Mouse (Mus musculus): ENCODE data around the gene Acap3. TPM values are rescaled to one million over a fixed set of nuclear protein-coding genes. Genes with fewer than 3 reads are reported as not detected.

The Acap3 gene
- polyA plus RNA-seq, 1 experiment from 2014 or later: 15.5 TPM

DNA sequence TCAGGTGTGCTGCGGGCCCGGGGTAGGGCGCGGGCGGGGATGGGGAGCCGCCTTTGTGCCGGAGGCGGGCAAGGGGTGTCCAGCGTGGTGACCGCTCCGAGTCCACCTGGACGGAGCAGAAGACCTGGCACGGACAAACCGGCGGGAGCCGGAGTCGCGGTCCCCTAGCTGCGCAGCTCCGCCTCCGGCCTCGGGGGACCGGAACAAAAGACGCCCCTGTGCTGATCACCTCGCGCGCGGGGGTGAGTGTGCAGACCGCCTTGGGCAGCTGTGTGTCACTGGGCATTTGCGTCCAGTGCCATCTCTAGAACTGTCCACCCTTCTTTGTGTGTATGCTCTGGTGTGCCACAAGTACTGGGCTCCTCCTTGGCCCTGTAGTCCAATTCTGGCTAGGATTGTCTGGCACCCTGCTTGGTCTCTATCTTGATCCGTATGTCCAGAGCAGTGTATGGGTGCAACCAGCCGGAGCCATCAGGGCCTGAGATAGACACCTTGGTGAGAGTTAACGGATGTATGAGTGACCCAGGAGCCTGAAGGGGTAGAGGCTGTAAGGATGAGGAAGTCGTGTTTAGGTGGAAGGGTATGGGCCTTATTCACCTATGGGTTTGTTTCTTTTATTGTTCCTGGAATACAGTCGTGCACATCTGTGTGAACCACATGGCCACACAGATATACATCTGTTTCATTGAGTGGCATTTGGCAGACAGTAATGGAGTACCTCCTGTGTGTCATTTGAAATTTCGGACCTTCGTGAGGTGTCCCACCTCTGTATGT is 1.0 kb downstream of the Acap3 start:
- H3K36me3 ChIP-seq (ENCODE audit: control insufficient read depth, insufficient read depth, low read length): peaks cover 26% of the 10 kb centered on the region
- H3K4me3 ChIP-seq (ENCODE audit: low read length): peak overlapping the region; percentile 84
- ATAC-seq (ENCODE audit: low FRiP score, low TSS enrichment): peak; percentile 50
- H3K27ac ChIP-seq (ENCODE audit: low read depth, low read length): peak overlapping the region; percentile 96; the same call in 1 of the 2 replicates
- peak overlapping the region; percentile 99 for H3K4me2 ChIP-seq (replicated peaks; ENCODE audit: low read depth, low read length)
- H3K27me3 ChIP-seq (ENCODE audit: control insufficient read depth, insufficient read depth, low read length): no peaks in the 10 kb centered on the region
- H3K4me1 ChIP-seq (ENCODE audit: control insufficient read depth, insufficient read depth, low read length): peaks cover 30% of the 10 kb centered on the region
- no peaks in the 10 kb centered on the region for H3K9me3 ChIP-seq (ENCODE audit: control insufficient read depth, low read length)
- H3K9ac ChIP-seq (ENCODE audit: low read depth, low read length): peak overlapping the region; percentile 79
- 5% methylated on average over 34 of the region's 37 CpGs for WGBS

DNA sequence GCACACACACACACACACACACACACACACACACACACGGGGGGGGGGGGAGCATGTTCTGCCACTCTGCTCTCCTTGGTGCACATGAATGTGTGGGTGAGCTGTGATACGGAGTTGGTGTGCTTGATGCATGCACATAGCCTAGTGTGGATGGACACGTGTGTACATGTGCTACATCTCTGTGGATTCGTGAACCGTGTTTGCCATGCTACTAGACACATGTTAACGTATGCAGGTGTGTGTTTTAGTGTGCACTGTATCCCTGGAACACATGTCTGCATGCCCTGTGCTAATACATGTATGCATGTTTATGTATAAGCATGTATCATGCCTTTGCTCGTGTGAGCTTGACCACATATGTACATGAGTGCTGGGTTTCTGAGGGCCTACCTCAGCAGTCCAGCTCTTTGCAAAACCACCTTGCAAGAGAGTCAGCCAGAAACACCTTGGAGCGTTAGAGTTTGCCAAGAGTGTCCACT is 1.6 kb downstream of the Acap3 start:
- ATAC-seq (ENCODE audit: low FRiP score, low TSS enrichment): no peak
- peaks cover 30% of the 10 kb centered on the region for H3K4me1 ChIP-seq (ENCODE audit: control insufficient read depth, insufficient read depth, low read length)
- H3K27me3 ChIP-seq (ENCODE audit: control insufficient read depth, insufficient read depth, low read length): no peaks in the 10 kb centered on the region
- H3K9ac ChIP-seq (ENCODE audit: low read depth, low read length): peak overlapping the region; percentile 79; the same call in 1 of the 2 replicates
- H3K9me3 ChIP-seq (ENCODE audit: control insufficient read depth, low read length): no peaks in the 10 kb centered on the region
- peak overlapping the region; percentile 99 for H3K4me2 ChIP-seq (replicated peaks; ENCODE audit: low read depth, low read length)
- H3K36me3 ChIP-seq (ENCODE audit: control insufficient read depth, insufficient read depth, low read length): peaks cover 19% of the 10 kb centered on the region
- H3K27ac ChIP-seq (ENCODE audit: low read depth, low read length): no peak overlapping the region
- H3K4me3 ChIP-seq (ENCODE audit: low read length): peak overlapping the region; percentile 84
- 80% methylated on average over 8 of the region's 8 CpGs for WGBS

DNA sequence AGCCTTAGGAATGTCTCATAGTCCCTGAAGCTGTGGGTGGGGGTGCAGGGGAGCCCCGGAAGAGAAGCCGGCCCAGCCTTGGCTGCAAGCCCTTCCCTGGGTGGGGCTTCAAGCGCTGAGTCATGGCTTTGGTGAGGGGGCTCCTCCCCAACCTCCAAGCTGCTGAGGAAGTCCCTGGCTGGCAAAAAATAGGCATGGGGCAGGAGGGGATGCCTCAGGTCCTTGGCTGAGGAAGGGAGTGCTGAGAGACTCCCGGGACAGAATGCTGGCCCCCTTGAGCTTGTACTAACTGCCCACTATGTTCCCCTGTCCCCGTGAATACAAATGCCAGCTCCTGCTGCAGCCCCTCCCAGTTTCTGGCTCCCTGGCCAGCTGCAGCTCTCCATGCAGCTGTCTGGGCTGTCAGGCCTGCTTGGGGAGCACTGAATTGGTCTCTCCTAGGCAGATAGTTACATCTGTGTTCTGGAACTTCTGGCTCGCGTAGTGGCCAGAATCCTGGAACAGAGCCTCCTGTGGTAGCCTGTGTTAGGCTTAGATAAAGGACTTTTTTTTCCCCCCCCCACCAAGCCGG is 2.8 kb downstream of the Acap3 start:
- no peak overlapping the region for H3K4me3 ChIP-seq (ENCODE audit: low read length)
- peaks cover 10% of the 10 kb centered on the region for H3K36me3 ChIP-seq (ENCODE audit: control insufficient read depth, insufficient read depth, low read length)
- peaks cover 30% of the 10 kb centered on the region for H3K4me1 ChIP-seq (ENCODE audit: control insufficient read depth, insufficient read depth, low read length)
- 45% methylated on average over 8 of the region's 8 CpGs for WGBS
- no peaks in the 10 kb centered on the region for H3K27me3 ChIP-seq (ENCODE audit: control insufficient read depth, insufficient read depth, low read length)
- ATAC-seq (ENCODE audit: low FRiP score, low TSS enrichment): no peak
- no peak overlapping the region; the same call in 1 of the 2 replicates for H3K9ac ChIP-seq (ENCODE audit: low read depth, low read length)
- no peak overlapping the region; the same call in 1 of the 2 replicates for H3K4me2 ChIP-seq (replicated peaks; ENCODE audit: low read depth, low read length)
- no peaks in the 10 kb centered on the region for H3K9me3 ChIP-seq (ENCODE audit: control insufficient read depth, low read length)
- no peak overlapping the region for H3K27ac ChIP-seq (ENCODE audit: low read depth, low read length)

DNA sequence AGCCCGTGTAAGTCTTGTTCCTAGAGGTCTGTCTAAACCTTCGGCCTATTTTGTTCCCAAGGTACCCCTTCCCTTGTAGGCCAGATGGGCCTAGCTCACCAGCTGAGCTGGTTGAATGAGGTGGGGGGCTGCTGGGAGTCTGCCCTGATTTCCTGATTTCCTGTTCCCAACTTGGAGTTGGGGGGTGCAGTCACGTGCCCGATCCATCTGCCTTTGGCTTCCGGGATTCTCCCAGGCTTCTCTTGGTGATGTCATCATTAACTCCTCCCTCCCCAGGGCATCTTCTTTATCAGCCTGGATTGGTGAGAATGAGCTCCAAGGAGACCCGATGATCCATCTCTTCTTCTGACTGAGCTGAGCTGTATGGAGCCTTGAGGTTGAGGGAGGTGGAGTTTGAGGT is 3.6 kb downstream of the Acap3 start:
- H3K36me3 ChIP-seq (ENCODE audit: control insufficient read depth, insufficient read depth, low read length): peaks cover 9% of the 10 kb centered on the region
- no peaks in the 10 kb centered on the region for H3K9me3 ChIP-seq (ENCODE audit: control insufficient read depth, low read length)
- H3K9ac ChIP-seq (ENCODE audit: low read depth, low read length): no peak overlapping the region
- 41% methylated on average over 6 of the region's 6 CpGs for WGBS
- H3K4me3 ChIP-seq (ENCODE audit: low read length): no peak overlapping the region
- no peak overlapping the region for H3K4me2 ChIP-seq (replicated peaks; ENCODE audit: low read depth, low read length)
- ATAC-seq (ENCODE audit: low FRiP score, low TSS enrichment): no peak
- H3K27ac ChIP-seq (ENCODE audit: low read depth, low read length): no peak overlapping the region
- H3K4me1 ChIP-seq (ENCODE audit: control insufficient read depth, insufficient read depth, low read length): peaks cover 30% of the 10 kb centered on the region
- H3K27me3 ChIP-seq (ENCODE audit: control insufficient read depth, insufficient read depth, low read length): no peaks in the 10 kb centered on the region

DNA sequence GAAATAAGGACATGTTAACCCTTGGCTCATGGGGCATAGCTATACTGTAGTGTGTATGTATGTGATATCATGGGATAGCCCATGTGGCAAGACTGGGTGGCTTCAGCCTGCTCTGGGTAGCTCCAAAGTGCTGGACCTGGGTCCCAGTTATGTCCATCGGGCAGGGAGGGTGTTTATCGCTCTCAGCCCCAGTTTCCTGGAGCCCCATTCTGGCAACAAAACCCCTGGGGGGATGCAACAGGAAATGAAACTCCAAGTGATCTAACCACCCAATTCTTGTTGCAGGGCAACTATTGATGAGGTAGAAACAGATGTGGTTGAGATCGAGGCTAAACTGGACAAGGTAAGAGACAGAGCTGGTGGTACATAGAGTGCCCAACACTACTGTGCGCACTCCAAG is 4.2 kb downstream of the Acap3 start:
- no peak overlapping the region for H3K4me3 ChIP-seq (ENCODE audit: low read length)
- H3K9ac ChIP-seq (ENCODE audit: low read depth, low read length): no peak overlapping the region
- 94% methylated on average over 4 of the region's 4 CpGs for WGBS
- H3K27ac ChIP-seq (ENCODE audit: low read depth, low read length): no peak overlapping the region
- no peaks in the 10 kb centered on the region for H3K27me3 ChIP-seq (ENCODE audit: control insufficient read depth, insufficient read depth, low read length)
- H3K36me3 ChIP-seq (ENCODE audit: control insufficient read depth, insufficient read depth, low read length): peaks cover 9% of the 10 kb centered on the region; the same call in 1 of the 2 replicates
- peaks cover 25% of the 10 kb centered on the region for H3K4me1 ChIP-seq (ENCODE audit: control insufficient read depth, insufficient read depth, low read length)
- no peaks in the 10 kb centered on the region for H3K9me3 ChIP-seq (ENCODE audit: control insufficient read depth, low read length)
- ATAC-seq (ENCODE audit: low FRiP score, low TSS enrichment): no peak
- no peak overlapping the region for H3K4me2 ChIP-seq (replicated peaks; ENCODE audit: low read depth, low read length)

DNA sequence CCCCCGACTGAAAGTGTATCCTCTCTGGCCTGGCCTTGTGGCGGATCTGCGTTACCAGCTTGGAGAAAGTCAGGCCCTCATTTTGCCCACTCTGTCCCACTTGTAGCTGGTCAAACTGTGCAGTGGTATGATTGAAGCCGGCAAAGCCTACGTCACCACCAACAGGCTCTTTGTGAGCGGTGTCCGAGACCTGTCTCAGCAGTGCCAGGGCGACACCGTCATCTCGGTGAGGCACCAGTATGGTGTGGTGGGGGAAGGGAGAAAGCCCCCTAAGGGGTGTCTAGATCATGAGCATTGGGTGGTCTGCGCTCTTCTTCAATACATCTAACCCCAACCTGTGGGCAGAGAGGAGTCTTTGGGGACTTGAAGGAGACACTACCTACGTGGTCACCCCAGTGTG is 4.8 kb downstream of the Acap3 start:
- Histone ChIP-seq H3K27me3 (ENCODE audit: control insufficient read depth, insufficient read depth, low read length) (no peaks in the 10 kb centered on the region), H3K36me3 (ENCODE audit: control insufficient read depth, insufficient read depth, low read length) (peaks cover 14% of the 10 kb centered on the region), H3K9me3 (ENCODE audit: control insufficient read depth, low read length) (no peaks in the 10 kb centered on the region), H3K4me3 (ENCODE audit: low read length) (no peak overlapping the region), H3K4me1 (ENCODE audit: control insufficient read depth, insufficient read depth, low read length) (peaks cover 25% of the 10 kb centered on the region), H3K4me2 (replicated peaks; ENCODE audit: low read depth, low read length) (no peak overlapping the region), H3K9ac (ENCODE audit: low read depth, low read length) (no peak overlapping the region; the same call in 1 of the 2 replicates), H3K27ac (ENCODE audit: low read depth, low read length) (no peak overlapping the region)
- no peak for ATAC-seq (ENCODE audit: low FRiP score, low TSS enrichment)
- 98% methylated on average over 12 of the region's 12 CpGs for WGBS

DNA sequence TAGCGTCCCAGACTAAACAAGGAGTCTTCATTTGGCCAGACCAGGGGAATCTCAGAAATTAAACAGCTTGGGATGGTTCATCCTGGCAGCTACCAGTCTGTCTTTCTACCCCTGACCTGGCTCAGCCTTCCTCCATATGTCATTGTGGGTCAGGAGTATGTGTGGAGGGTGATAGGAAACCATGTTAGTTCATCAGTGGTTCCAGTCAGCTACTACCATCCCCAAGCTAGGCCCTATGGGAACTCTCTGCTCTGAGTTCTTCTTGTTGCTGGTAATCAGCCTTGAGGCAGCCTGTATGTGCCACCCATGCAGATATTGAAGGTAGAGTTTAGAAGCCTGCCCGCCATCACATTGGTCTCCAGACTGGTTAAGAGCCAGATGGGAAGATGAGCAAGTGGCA is 6.7 kb downstream of the Acap3 start:
- 96% methylated on average over 2 of the region's 2 CpGs for WGBS
- Histone ChIP-seq H3K9me3 (ENCODE audit: control insufficient read depth, low read length) (no peaks in the 10 kb centered on the region), H3K4me2 (replicated peaks; ENCODE audit: low read depth, low read length) (no peak overlapping the region), H3K9ac (ENCODE audit: low read depth, low read length) (no peak overlapping the region), H3K27ac (ENCODE audit: low read depth, low read length) (no peak overlapping the region), H3K27me3 (ENCODE audit: control insufficient read depth, insufficient read depth, low read length) (no peaks in the 10 kb centered on the region), H3K4me1 (ENCODE audit: control insufficient read depth, insufficient read depth, low read length) (peaks cover 17% of the 10 kb centered on the region), H3K4me3 (ENCODE audit: low read length) (no peak overlapping the region), H3K36me3 (ENCODE audit: control insufficient read depth, insufficient read depth, low read length) (peaks cover 33% of the 10 kb centered on the region)
- no peak for ATAC-seq (ENCODE audit: low FRiP score, low TSS enrichment)

DNA sequence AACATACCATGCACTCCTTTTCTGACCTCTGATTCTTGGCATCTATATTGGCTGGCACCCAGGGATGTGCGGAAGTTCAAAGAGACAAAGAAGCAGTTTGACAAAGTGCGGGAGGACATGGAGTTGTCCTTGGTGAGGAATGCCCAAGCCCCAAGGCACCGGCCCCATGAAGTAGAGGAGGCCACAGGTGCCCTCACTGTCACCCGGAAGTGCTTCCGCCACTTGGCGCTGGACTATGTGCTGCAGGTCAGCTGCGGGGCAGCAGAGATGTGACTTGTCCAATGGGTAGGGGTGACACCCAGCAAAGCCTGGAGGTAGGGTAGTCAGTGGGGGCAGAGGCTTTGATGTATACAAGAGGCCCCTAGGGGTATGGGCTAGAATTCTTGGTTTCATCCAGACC is 7.7 kb downstream of the Acap3 start:
- Histone ChIP-seq H3K27me3 (ENCODE audit: control insufficient read depth, insufficient read depth, low read length) (no peaks in the 10 kb centered on the region), H3K9ac (ENCODE audit: low read depth, low read length) (no peak overlapping the region), H3K27ac (ENCODE audit: low read depth, low read length) (no peak overlapping the region), H3K4me2 (replicated peaks; ENCODE audit: low read depth, low read length) (no peak overlapping the region), H3K4me3 (ENCODE audit: low read length) (no peak overlapping the region), H3K4me1 (ENCODE audit: control insufficient read depth, insufficient read depth, low read length) (peaks cover 8% of the 10 kb centered on the region), H3K9me3 (ENCODE audit: control insufficient read depth, low read length) (no peaks in the 10 kb centered on the region), H3K36me3 (ENCODE audit: control insufficient read depth, insufficient read depth, low read length) (peaks cover 42% of the 10 kb centered on the region)
- 94% methylated on average over 7 of the region's 7 CpGs for WGBS
- no peak for ATAC-seq (ENCODE audit: low FRiP score, low TSS enrichment)

DNA sequence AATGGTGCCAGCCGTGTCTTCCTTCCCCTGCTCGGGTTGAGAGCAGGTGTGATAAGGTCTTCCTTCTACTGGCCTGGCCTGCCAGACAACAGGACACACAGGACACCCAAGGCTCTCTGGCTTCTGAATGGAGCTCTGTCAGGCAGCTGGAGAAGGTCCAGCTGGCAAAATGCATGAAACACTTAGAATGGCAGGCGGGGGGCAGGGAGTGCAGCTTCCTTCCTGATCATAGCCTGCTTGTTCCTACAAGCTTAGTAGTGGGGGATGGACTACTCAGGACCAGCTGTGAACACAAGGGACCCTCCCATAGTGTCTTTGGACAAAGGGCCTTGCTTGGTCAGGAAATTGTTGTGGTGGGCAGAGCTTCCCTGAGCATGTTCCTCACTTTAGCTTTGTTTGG is 9.6 kb downstream of the Acap3 start:
- WGBS: 77% methylated on average over 3 of the region's 3 CpGs
- H3K4me2 ChIP-seq (replicated peaks; ENCODE audit: low read depth, low read length): no peak overlapping the region
- H3K27me3 ChIP-seq (ENCODE audit: control insufficient read depth, insufficient read depth, low read length): no peaks in the 10 kb centered on the region
- H3K9ac ChIP-seq (ENCODE audit: low read depth, low read length): no peak overlapping the region
- no peaks in the 10 kb centered on the region for H3K9me3 ChIP-seq (ENCODE audit: control insufficient read depth, low read length)
- peaks cover 54% of the 10 kb centered on the region for H3K36me3 ChIP-seq (ENCODE audit: control insufficient read depth, insufficient read depth, low read length)
- H3K4me3 ChIP-seq (ENCODE audit: low read length): no peak overlapping the region
- 0 out of 2 replicates have a peak, but pooled peaks have one; percentile 24 for ATAC-seq (ENCODE audit: low FRiP score, low TSS enrichment)
- no peaks in the 10 kb centered on the region for H3K4me1 ChIP-seq (ENCODE audit: control insufficient read depth, insufficient read depth, low read length)
- H3K27ac ChIP-seq (ENCODE audit: low read depth, low read length): no peak overlapping the region

All from kidney, embryonic 14.5 days (tissue).